Mouse (Mus musculus) lung, postnatal 0 days (tissue): ENCODE data around the gene Arsa. TPM values are rescaled to one million over a fixed set of nuclear protein-coding genes. Genes with fewer than 3 reads are reported as not detected.

Experiments used
- ATAC-seq: fragments of 200-750 bp; cut with Nextera tagmentation; 2 replicates; pipeline ENCODE4 v1.8.0; 2017; ENCODE audit warnings: moderate library complexity
- DNase-seq: peaks from one replicate; pipeline ENCODE4 v3.0.0-alpha.2; 2016; ENCODE audit warnings: low spot score
- H3K27ac ChIP-seq: fragments of 300-500 bp; sonication (generic); 2 replicates; pipeline ENCODE4 v1.5.1; 2014; ENCODE audit warnings: antibody characterized with exemption, mild to moderate bottlenecking, low read length, mixed read lengths
- H3K27me3 ChIP-seq: fragments of 300-500 bp; sonication (generic); replicated peaks from 2 replicates; pipeline ENCODE4 v1.6.1; 2014; ENCODE audit warnings: low read length, mixed read lengths; ENCODE audit not compliant: insufficient read depth
- H3K36me3 ChIP-seq: fragments of 300-500 bp; sonication (generic); 2 replicates; pipeline ENCODE4 v1.6.1; 2014; ENCODE audit warnings: low read length, mixed read lengths; ENCODE audit not compliant: insufficient read depth
- H3K4me1 ChIP-seq: fragments of 300-500 bp; sonication (generic); 2 replicates; pipeline ENCODE4 v1.6.1; 2014; ENCODE audit warnings: antibody characterized with exemption, low read depth, low read length, mixed read lengths; ENCODE audit not compliant: insufficient read depth
- H3K4me2 ChIP-seq: fragments of 300-500 bp; sonication (generic); replicated peaks from 2 replicates; pipeline ENCODE4 v1.6.1; 2014; ENCODE audit warnings: low read depth, mild to moderate bottlenecking, low read length, moderate library complexity, mixed read lengths
- H3K4me3 ChIP-seq: fragments of 300-500 bp; sonication (generic); 2 replicates; pipeline ENCODE4 v1.5.1; 2014; ENCODE audit warnings: low read depth, low read length
- H3K9ac ChIP-seq: fragments of 300-500 bp; sonication (generic); replicated peaks from 2 replicates; pipeline ENCODE4 v1.6.1; 2014; ENCODE audit warnings: low read depth, mild to moderate bottlenecking
- H3K9me3 ChIP-seq: fragments of 300-500 bp; sonication (generic); 2 replicates; pipeline ENCODE4 v1.6.1; 2016; ENCODE audit warnings: low read length, mixed read lengths
- CTCF ChIP-seq: IDR thresholded peaks from 2 replicates; pipeline ENCODE4 v1.5.1; 2016; ENCODE audit warnings: antibody characterized with exemption, mild to moderate bottlenecking
- EP300 ChIP-seq: IDR thresholded peaks from 2 replicates; pipeline ENCODE4 v1.6.1; 2016; ENCODE audit warnings: antibody characterized with exemption, mild to moderate bottlenecking, control low read depth
- WGBS: fragments of 180-500 bp; shearing (Covaris S2); extraction: QIAGEN DNeasy Blood & Tissue Kit; methylation state at CpG from one replicate; pipeline ENCODE4 v1.1.7; 2014; 5-methylcytosine and 5-hydroxymethylcytosine counted together
- polyA plus RNA-seq: library from polyadenylated mRNA; unstranded; fragments of >200 nt; fragmentation: Nextera tagmentation; extraction: Ambion mirVana; gene quantifications from 2 replicates; pipeline ENCODE4 v1.2.1, GENCODE M21; 2015

The Arsa gene
- polyA plus RNA-seq, 1 experiment from 2014 or later = 22.4 TPM

GRCm38 (mm10) chr15:89463334-89464235, 13.6 kb downstream of the Arsa start:
- ATAC-seq (no peak), DNase-seq (no peak)
- Histone ChIP-seq H3K36me3 (no peaks in the 10 kb centered on the region), H3K27ac (no peak overlapping the region), H3K4me1 (no peaks in the 10 kb centered on the region), H3K9me3 (no peaks in the 10 kb centered on the region), H3K27me3 (no peaks in the 10 kb centered on the region), H3K4me3 (no peak overlapping the region), H3K4me2 (no peak overlapping the region), H3K9ac (no peak overlapping the region)
- WGBS = 39% methylated on average over 5 of the region's 5 CpGs
- no peak for TF ChIP-seq EP300
- TF ChIP-seq CTCF = peak; percentile 50

DNA sequence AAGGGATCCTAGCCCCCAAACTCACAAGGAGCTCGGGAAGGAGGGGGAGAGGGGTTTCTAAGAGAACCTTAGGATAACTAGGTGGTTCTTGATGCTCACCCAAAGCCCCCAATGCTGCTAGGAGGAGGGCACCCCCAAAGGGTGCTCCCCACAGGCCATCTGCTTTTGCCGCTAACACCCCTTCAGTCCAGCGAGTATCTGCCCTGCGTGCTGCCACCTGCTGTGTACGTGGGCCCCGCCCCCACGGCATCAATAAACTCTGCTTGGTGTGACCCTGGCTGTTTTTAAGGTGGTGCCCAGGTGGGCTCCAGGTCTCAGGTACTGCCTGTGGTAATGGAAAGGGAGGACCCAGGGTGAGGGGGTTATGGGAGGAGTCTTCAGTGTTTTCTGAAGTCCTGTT, 15.0 kb downstream of the Arsa start:
- no peak for TF ChIP-seq EP300
- TF ChIP-seq CTCF = no peak
- Histone ChIP-seq H3K4me2 (no peak overlapping the region), H3K4me1 (no peaks in the 10 kb centered on the region), H3K27ac (no peak overlapping the region), H3K9ac (no peak overlapping the region), H3K9me3 (no peaks in the 10 kb centered on the region), H3K36me3 (no peaks in the 10 kb centered on the region), H3K27me3 (no peaks in the 10 kb centered on the region), H3K4me3 (no peak overlapping the region)
- DNase-seq = no peak
- 52% methylated on average over 7 of the region's 7 CpGs for WGBS
- no peak for ATAC-seq

DNA sequence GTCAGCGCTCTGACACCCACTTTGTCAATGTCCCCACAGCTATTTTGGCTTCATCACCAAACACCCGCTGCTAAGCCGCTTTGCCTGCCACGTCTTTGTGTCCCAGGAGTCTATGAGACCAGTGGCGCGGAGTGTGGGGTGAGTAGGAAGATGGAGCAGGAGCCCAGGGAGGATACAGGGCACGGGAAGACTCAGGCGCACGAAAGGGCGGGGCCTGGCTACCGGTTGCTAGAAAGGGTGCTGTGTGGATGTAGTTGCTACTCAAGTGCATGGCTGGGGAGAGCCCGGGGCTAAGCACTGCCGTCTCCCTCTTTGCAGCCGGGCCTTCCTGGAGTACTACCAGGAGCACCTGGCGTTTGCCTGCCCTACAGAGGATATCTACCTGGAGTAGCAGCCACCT, 15.9 kb downstream of the Arsa start:
- Histone ChIP-seq H3K9ac (no peak overlapping the region), H3K4me2 (no peak overlapping the region), H3K9me3 (no peaks in the 10 kb centered on the region), H3K4me3 (no peak overlapping the region), H3K27me3 (no peaks in the 10 kb centered on the region), H3K4me1 (no peaks in the 10 kb centered on the region), H3K27ac (no peak overlapping the region), H3K36me3 (no peaks in the 10 kb centered on the region)
- ATAC-seq = no peak
- WGBS = 52% methylated on average over 15 of the region's 15 CpGs
- DNase-seq = no peak
- no peak for TF ChIP-seq EP300

GRCm38 (mm10) chr15:89460298-89460697, 16.9 kb downstream of the Arsa start:
- ATAC-seq (no peak), DNase-seq (no peak)
- Histone ChIP-seq H3K4me2 (no peak overlapping the region), H3K27me3 (no peaks in the 10 kb centered on the region), H3K36me3 (no peaks in the 10 kb centered on the region), H3K4me1 (no peaks in the 10 kb centered on the region), H3K9ac (no peak overlapping the region), H3K4me3 (no peak overlapping the region), H3K9me3 (no peaks in the 10 kb centered on the region), H3K27ac (no peak overlapping the region)
- WGBS = 57% methylated on average over 10 of the region's 10 CpGs
- TF ChIP-seq EP300 (no peak), CTCF (no peak)

DNA sequence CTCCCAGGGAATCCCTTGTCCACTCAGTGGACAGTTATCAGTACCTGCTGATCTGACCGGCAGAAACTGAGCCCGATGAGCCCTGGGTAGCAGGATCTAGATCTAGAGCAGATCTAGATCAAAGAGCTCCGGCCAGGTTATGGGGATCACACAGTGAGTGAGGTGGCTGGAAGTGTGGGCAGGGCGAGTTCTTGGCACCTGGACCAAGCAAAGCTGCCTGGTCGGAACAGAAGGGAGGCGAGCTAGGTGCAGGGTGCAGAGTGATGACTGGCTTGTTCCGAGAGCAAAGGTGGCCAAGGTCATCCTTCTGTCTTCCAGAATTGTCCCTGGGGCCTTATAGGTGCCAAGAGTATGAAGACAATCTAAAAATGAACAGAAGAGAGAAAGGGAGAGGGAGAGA, 17.4 kb downstream of the Arsa start:
- H3K36me3 ChIP-seq = no peaks in the 10 kb centered on the region
- no peak for ATAC-seq
- H3K4me3 ChIP-seq = no peak overlapping the region
- 80% methylated on average over 7 of the region's 7 CpGs for WGBS
- H3K27me3 ChIP-seq = no peaks in the 10 kb centered on the region
- H3K27ac ChIP-seq = no peak overlapping the region
- H3K4me1 ChIP-seq = no peaks in the 10 kb centered on the region
- no peak overlapping the region for H3K4me2 ChIP-seq
- DNase-seq = no peak
- TF ChIP-seq EP300 (no peak), CTCF (no peak)
- no peak overlapping the region for H3K9ac ChIP-seq
- H3K9me3 ChIP-seq = no peaks in the 10 kb centered on the region

DNA sequence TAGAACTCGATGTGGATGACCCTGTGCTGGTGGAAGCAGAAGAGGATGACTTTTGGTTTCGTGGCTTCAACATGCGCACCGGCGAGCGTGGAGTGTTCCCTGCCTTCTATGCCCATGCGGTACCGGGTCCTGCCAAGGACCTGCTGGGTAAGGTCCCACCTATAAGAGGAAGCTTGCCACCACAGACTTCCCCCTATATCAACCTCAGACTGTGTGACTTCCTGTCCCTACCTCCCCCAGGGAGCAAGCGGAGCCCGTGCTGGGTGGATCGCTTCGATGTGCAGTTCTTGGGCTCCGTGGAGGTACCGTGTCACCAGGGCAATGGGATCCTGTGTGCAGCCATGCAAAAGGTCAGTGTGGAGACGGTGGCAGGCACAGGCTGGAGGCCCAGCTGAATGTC, 18.3 kb downstream of the Arsa start:
- peaks cover 5% of the 10 kb centered on the region for H3K27me3 ChIP-seq
- no peak for ATAC-seq
- 92% methylated on average over 15 of the region's 15 CpGs for WGBS

More for the DNA sequence above, 18.3 kb downstream of the Arsa start:
- Histone ChIP-seq H3K27ac (no peak overlapping the region), H3K4me3 (no peak overlapping the region), H3K4me2 (no peak overlapping the region), H3K9me3 (no peaks in the 10 kb centered on the region), H3K4me1 (peaks cover 3% of the 10 kb centered on the region; the same call in 1 of the 2 replicates), H3K9ac (no peak overlapping the region), H3K36me3 (no peaks in the 10 kb centered on the region)
- no peak for DNase-seq
- no peak for TF ChIP-seq EP300
- no peak for TF ChIP-seq CTCF
